Mouse (Mus musculus) midbrain, embryonic 15.5 days (tissue): Measurements from ENCODE around the gene Slc25a33. TPM values are rescaled to one million over a fixed set of nuclear protein-coding genes. Genes with fewer than 3 reads are reported as not detected.

Experiments
- ATAC-seq: fragments of 200-750 bp; cut with Nextera tagmentation; replicated peaks from 2 replicates; pipeline ENCODE4 v1.8.0; 2017; ENCODE audit warnings: moderate TSS enrichment
- H3K27ac ChIP-seq: fragments of 300-500 bp; sonication (generic); 2 replicates; pipeline ENCODE4 v1.5.1; 2015; ENCODE audit warnings: mild to moderate bottlenecking, inconsistent platforms
- H3K27me3 ChIP-seq: fragments of 300-500 bp; sonication (generic); replicated peaks from 2 replicates; pipeline ENCODE4 v1.6.1; 2015; ENCODE audit warnings: inconsistent platforms
- H3K36me3 ChIP-seq: fragments of 300-500 bp; sonication (generic); replicated peaks from 2 replicates; pipeline ENCODE4 v1.6.1; 2015; ENCODE audit warnings: inconsistent platforms
- H3K4me1 ChIP-seq: fragments of 300-500 bp; sonication (generic); 2 replicates; pipeline ENCODE4 v1.6.1; 2015; ENCODE audit warnings: inconsistent platforms
- H3K4me2 ChIP-seq: fragments of 300-500 bp; sonication (generic); 2 replicates; pipeline ENCODE4 v1.6.1; 2015; ENCODE audit warnings: inconsistent platforms, mild to moderate bottlenecking, moderate library complexity
- H3K4me3 ChIP-seq: fragments of 300-500 bp; sonication (generic); 2 replicates; pipeline ENCODE4 v1.5.1; 2015; ENCODE audit warnings: mild to moderate bottlenecking, inconsistent platforms
- H3K9ac ChIP-seq: fragments of 300-500 bp; sonication (generic); 2 replicates; pipeline ENCODE4 v1.6.1; 2015; ENCODE audit warnings: mild to moderate bottlenecking, inconsistent platforms
- H3K9me3 ChIP-seq: fragments of 300-500 bp; sonication (generic); 2 replicates; pipeline ENCODE4 v1.6.1; 2016; ENCODE audit warnings: inconsistent platforms
- WGBS: fragments of 180-500 bp; shearing (Covaris S2); methylation state at CpG from one replicate; pipeline ENCODE4 v1.1.7; 2015; ENCODE audit warnings: mixed read lengths; 5-methylcytosine and 5-hydroxymethylcytosine counted together
- polyA plus RNA-seq: library from polyadenylated mRNA; unstranded; fragments of >200 nt; fragmentation: Nextera tagmentation; extraction: Ambion mirVana; gene quantifications from 2 replicates; pipeline ENCODE4 v1.2.1, GENCODE M21; 2015

Gene Slc25a33
- polyA plus RNA-seq, 1 experiment from 2014 or later = 27.4 TPM

- H3K4me3 ChIP-seq = no peak overlapping the region
- no peaks in the 10 kb centered on the region for H3K36me3 ChIP-seq
- ATAC-seq = no peak
- H3K27me3 ChIP-seq = peaks cover 2% of the 10 kb centered on the region; the same call in 1 of the 2 replicates
- 65% methylated on average over 10 of the region's 10 CpGs for WGBS
- no peak overlapping the region for H3K4me2 ChIP-seq
- H3K9ac ChIP-seq = no peak overlapping the region
- no peaks in the 10 kb centered on the region for H3K9me3 ChIP-seq
- no peak overlapping the region for H3K27ac ChIP-seq
- H3K4me1 ChIP-seq = no peaks in the 10 kb centered on the region; the same call in 1 of the 2 replicates
Measured at GRCm38 (mm10) chr4:149792159-149792800, 18.2 kb upstream of the Slc25a33 start.

GRCm38 (mm10) chr4:149791470-149791869, 17.4 kb upstream of the Slc25a33 start:
- Histone ChIP-seq H3K4me3 (no peak overlapping the region), H3K9me3 (no peaks in the 10 kb centered on the region), H3K9ac (no peak overlapping the region), H3K27ac (no peak overlapping the region), H3K27me3 (no peaks in the 10 kb centered on the region), H3K36me3 (no peaks in the 10 kb centered on the region), H3K4me2 (no peak overlapping the region), H3K4me1 (no peaks in the 10 kb centered on the region; the same call in 1 of the 2 replicates)
- WGBS = 74% methylated on average over 4 of the region's 4 CpGs
- ATAC-seq = no peak

GRCm38 (mm10) chr4:149790969-149791368, 16.9 kb upstream of the Slc25a33 start:
- no peak overlapping the region for H3K9ac ChIP-seq
- WGBS = 96% methylated on average over 2 of the region's 2 CpGs
- H3K4me2 ChIP-seq = no peak overlapping the region
- ATAC-seq = no peak
- no peaks in the 10 kb centered on the region for H3K36me3 ChIP-seq
- H3K27me3 ChIP-seq = no peaks in the 10 kb centered on the region
- H3K4me3 ChIP-seq = no peak overlapping the region
- H3K4me1 ChIP-seq = no peaks in the 10 kb centered on the region; the same call in 1 of the 2 replicates
- no peak overlapping the region for H3K27ac ChIP-seq
- no peaks in the 10 kb centered on the region for H3K9me3 ChIP-seq

- 50% methylated on average over 4 of the region's 4 CpGs for whole genome bisulfite sequencing
- no peak for ATAC-seq
- H3K27me3 ChIP-seq = no peaks in the 10 kb centered on the region
- H3K9me3 ChIP-seq = no peaks in the 10 kb centered on the region
- no peaks in the 10 kb centered on the region for H3K36me3 ChIP-seq
- no peak overlapping the region for H3K27ac ChIP-seq
- H3K4me2 ChIP-seq = no peak overlapping the region
- H3K4me1 ChIP-seq = no peaks in the 10 kb centered on the region; the same call in 1 of the 2 replicates
- H3K9ac ChIP-seq = no peak overlapping the region
- H3K4me3 ChIP-seq = no peak overlapping the region
Measured at GRCm38 (mm10) chr4:149790546-149790945, 16.5 kb upstream of the Slc25a33 start.

GRCm38 (mm10) chr4:149789421-149790194, 15.5 kb upstream of the Slc25a33 start:
- no peaks in the 10 kb centered on the region for H3K9me3 ChIP-seq
- H3K4me2 ChIP-seq = no peak overlapping the region
- H3K36me3 ChIP-seq = no peaks in the 10 kb centered on the region
- H3K27me3 ChIP-seq = no peaks in the 10 kb centered on the region
- H3K4me1 ChIP-seq = no peaks in the 10 kb centered on the region; the same call in 1 of the 2 replicates
- ATAC-seq = no peak
- H3K27ac ChIP-seq = no peak overlapping the region
- H3K9ac ChIP-seq = no peak overlapping the region
- 58% methylated on average over 13 of the region's 13 CpGs for WGBS
- H3K4me3 ChIP-seq = no peak overlapping the region

- ATAC-seq = no peak
- Histone ChIP-seq H3K9ac (no peak overlapping the region), H3K9me3 (no peaks in the 10 kb centered on the region), H3K27ac (no peak overlapping the region), H3K4me3 (no peak overlapping the region), H3K36me3 (no peaks in the 10 kb centered on the region), H3K4me2 (no peak overlapping the region), H3K27me3 (no peaks in the 10 kb centered on the region), H3K4me1 (no peaks in the 10 kb centered on the region; the same call in 1 of the 2 replicates)
- WGBS = 77% methylated on average over 5 of the region's 5 CpGs
Measured at GRCm38 (mm10) chr4:149784901-149785300, 10.8 kb upstream of the Slc25a33 start.

- H3K36me3 ChIP-seq = no peaks in the 10 kb centered on the region
- no peak overlapping the region for H3K9ac ChIP-seq
- no peak overlapping the region for H3K27ac ChIP-seq
- no peak overlapping the region for H3K4me2 ChIP-seq
- H3K4me1 ChIP-seq = no peaks in the 10 kb centered on the region; the same call in 1 of the 2 replicates
- no peak for ATAC-seq
- H3K4me3 ChIP-seq = no peak overlapping the region
- no peaks in the 10 kb centered on the region for H3K9me3 ChIP-seq
- WGBS = 86% methylated on average over 9 of the region's 9 CpGs
- H3K27me3 ChIP-seq = no peaks in the 10 kb centered on the region
Measured at GRCm38 (mm10) chr4:149784371-149784770, 10.3 kb upstream of the Slc25a33 start.

- Histone ChIP-seq H3K4me3 (no peak overlapping the region), H3K9me3 (no peaks in the 10 kb centered on the region), H3K9ac (no peak overlapping the region), H3K4me1 (no peaks in the 10 kb centered on the region), H3K27ac (no peak overlapping the region), H3K27me3 (no peaks in the 10 kb centered on the region), H3K4me2 (no peak overlapping the region), H3K36me3 (no peaks in the 10 kb centered on the region)
- ATAC-seq = no peak
- 70% methylated on average over 8 of the region's 8 CpGs for WGBS
Measured at GRCm38 (mm10) chr4:149782975-149783374, 8.9 kb upstream of the Slc25a33 start.

GRCm38 (mm10) chr4:149780565-149781356, 6.7 kb upstream of the Slc25a33 start:
- ATAC-seq = no peak
- H3K4me1 ChIP-seq = no peaks in the 10 kb centered on the region
- H3K4me3 ChIP-seq = no peak overlapping the region
- H3K9me3 ChIP-seq = no peaks in the 10 kb centered on the region
- H3K27ac ChIP-seq = no peak overlapping the region
- H3K9ac ChIP-seq = no peak overlapping the region
- 77% methylated on average over 13 of the region's 13 CpGs for WGBS
- H3K4me2 ChIP-seq = no peak overlapping the region
- H3K36me3 ChIP-seq = no peaks in the 10 kb centered on the region
- peaks cover 8% of the 10 kb centered on the region; the same call in 1 of the 2 replicates for H3K27me3 ChIP-seq

- Histone ChIP-seq H3K4me3 (no peak overlapping the region), H3K27me3 (peaks cover 8% of the 10 kb centered on the region; the same call in 1 of the 2 replicates), H3K9ac (no peak overlapping the region), H3K9me3 (no peaks in the 10 kb centered on the region), H3K4me1 (no peaks in the 10 kb centered on the region), H3K27ac (no peak overlapping the region), H3K36me3 (no peaks in the 10 kb centered on the region), H3K4me2 (no peak overlapping the region)
- WGBS = 82% methylated on average over 9 of the region's 9 CpGs
- no peak for ATAC-seq
Measured at GRCm38 (mm10) chr4:149779966-149780365, 5.9 kb upstream of the Slc25a33 start.

GRCm38 (mm10) chr4:149777126-149777525, 3.0 kb upstream of the Slc25a33 start:
- no peak for ATAC-seq
- H3K4me1 ChIP-seq = peaks cover 14% of the 10 kb centered on the region
- no peak overlapping the region for H3K9ac ChIP-seq
- H3K4me2 ChIP-seq = no peak overlapping the region
- WGBS = 81% methylated on average over 9 of the region's 9 CpGs
- peaks cover 8% of the 10 kb centered on the region; the same call in 1 of the 2 replicates for H3K27me3 ChIP-seq
- no peaks in the 10 kb centered on the region for H3K36me3 ChIP-seq
- H3K4me3 ChIP-seq = no peak overlapping the region
- H3K27ac ChIP-seq = no peak overlapping the region
- H3K9me3 ChIP-seq = no peaks in the 10 kb centered on the region

- H3K4me2 ChIP-seq = no peak overlapping the region
- H3K27ac ChIP-seq = no peak overlapping the region
- H3K4me3 ChIP-seq = no peak overlapping the region
- H3K9ac ChIP-seq = no peak overlapping the region
- peaks cover 15% of the 10 kb centered on the region for H3K4me1 ChIP-seq
- H3K9me3 ChIP-seq = no peaks in the 10 kb centered on the region
- H3K36me3 ChIP-seq = no peaks in the 10 kb centered on the region
- peaks cover 8% of the 10 kb centered on the region; the same call in 1 of the 2 replicates for H3K27me3 ChIP-seq
- 31% methylated on average over 8 of the region's 8 CpGs for WGBS
- ATAC-seq = no peak
Measured at GRCm38 (mm10) chr4:149775760-149776362, 1.8 kb upstream of the Slc25a33 start.
